Mouse (Mus musculus): ENCODE data around the gene Cep128. TPM values are rescaled to one million over a fixed set of nuclear protein-coding genes. Genes with fewer than 3 reads are reported as not detected.

The Cep128 gene
- total RNA-seq, 4 experiments from 2014 or later, result 2.6 to 10.2 (median 3.9) TPM

DNA sequence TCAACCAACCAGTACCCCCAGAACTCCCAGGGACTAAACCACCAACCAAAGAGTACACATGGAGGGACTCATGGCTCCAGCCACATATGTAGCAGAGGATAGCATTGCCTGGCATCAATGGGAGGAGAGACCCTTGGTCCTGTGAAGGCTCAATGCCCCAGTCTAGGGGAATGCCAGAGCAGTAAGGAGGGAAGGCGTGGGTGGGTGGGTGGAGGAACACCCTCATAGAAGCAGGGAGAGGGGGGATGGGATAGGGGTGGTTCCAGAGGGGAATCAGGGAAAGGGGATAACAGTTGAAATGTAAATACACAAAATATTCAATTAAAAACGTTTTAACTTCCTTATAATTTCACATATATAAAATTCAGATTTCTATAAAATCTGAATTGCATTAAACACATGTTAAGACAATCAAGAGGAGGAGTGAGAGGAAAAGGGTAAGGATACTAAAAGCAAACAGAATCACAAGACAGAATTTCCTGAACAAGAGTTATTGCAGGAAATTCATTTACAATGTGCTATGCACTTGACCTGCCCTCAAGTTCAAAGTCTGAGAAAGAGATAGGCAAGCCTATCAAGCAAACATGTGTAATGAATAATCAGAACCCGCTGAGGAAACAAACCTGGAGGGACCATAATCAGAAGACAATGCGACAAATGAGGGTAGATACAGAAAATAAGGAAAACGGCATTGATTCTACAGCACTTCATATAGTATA is 207.2 kb downstream of the Cep128 start:
- DNase-seq, result no peak

DNA sequence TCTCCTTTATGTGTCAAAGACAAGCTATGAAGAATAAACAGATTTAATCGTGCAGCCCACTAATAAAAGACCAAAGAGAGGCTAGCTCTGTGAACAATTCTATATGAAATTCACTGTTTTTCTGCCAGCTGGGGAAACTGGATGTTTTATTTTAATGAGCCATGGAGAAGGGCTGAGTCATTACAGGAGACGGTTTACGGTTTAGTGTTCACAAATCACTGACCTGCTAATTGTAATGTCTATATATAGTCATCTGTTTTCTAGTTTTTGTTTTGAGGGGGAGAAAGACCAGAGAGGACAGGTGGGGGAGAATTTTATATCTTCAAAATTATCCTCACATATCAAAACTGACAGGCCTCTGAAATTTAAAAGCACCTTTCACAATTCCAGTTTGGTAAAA is 212.6 kb downstream of the Cep128 start:
- no peak for DNase-seq

DNA sequence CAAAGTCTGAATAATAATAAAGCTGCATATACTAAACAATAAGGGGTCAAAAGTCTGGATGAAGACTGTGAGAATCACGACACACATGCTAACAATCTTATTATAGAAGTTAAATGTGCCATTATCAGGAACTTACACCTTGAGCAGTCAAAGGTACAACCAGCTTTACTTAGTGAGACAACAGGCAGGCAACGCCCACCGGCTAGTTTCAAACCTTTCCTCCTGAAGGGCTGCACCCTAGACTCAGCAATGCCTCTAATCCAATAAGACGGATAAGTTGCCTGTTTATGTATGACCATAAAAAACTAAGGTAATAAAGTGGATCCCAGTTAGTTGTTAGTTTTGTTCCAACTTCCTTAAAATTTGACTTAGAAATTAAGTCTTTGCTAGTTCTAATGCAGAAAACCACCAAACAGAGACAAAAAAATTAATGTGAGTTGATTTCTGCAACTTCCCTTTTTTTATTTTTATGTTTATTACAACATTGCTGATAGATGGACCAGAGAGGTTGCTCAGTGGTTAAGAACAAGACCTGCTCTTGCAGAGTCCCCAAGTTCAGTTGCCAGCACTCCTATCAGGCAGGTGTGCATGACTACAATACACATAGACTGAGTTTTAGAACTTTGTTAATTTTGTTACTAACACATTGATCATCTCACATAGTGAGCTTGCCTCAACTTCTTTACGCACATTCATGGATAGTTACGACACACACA is 223.0 kb downstream of the Cep128 start:
- DNase-seq, result no peak

GRCm38 (mm10) chr12:91158481-91158880 is 225.7 kb downstream of the Cep128 start:
- no peak for DNase-seq

GRCm38 (mm10) chr12:91154052-91154451 is 230.2 kb downstream of the Cep128 start:
- DNase-seq, result no peak

DNA sequence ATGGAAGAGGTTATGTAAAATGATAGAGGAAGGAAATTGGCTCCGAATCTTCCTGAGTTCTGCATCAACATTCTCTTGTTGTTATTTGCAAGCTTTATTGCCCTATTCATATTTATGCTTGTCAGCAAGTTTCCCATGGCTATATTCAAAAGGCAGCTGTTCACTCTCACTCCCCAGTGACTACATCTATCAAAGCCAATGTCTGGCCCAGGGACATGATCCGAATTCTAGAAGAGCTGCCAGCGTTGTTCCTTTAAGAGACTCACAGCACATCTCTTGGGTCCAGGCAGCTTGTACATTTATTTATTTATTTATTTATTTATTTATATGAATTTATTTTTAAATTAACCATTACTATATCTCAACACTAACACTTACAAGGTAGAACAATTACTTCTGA is 235.1 kb downstream of the Cep128 start:
- no peak for DNase-seq

DNA sequence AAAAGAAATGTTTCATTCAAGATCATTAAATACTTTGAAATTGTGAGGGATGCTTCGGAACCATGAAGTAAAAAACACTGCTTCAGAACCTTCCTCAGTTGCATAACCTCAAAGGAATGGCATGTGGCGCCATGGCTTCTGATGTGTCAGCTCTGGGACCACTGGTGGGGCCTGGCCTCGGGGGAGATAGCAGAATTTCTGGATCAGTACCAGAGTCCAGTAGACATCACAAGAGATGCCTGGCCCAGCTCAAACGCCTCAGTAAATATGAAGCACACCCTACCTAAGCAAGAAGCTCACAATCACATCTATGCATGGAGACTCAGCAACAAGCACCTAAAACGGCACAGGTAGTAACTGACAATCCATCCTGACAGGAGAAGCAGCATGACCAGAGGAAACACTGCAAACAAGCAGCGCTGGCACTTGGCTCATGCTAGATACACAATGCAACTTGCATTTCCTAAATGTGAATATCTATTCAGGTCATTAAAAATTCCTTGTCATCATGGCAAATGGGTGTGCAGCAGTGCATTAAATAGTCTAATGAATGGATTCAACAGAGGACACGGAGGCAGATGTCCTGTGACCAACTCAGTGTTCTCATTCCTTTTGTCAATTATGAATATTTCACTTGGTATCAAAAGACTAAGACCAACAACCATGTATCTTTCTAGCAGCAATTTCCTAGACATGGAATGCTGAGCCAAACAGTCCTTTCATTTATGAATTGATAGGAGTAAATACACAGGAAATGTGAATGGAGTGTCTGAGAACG is 249.3 kb downstream of the Cep128 start:
- no peak for DNase-seq

- DNase-seq, result no peak
These were observed 269.2 kb downstream of the Cep128 start for GRCm38 (mm10) chr12:91115054-91115453.

- no peak for DNase-seq
These were observed 280.9 kb downstream of the Cep128 start for GRCm38 (mm10) chr12:91103316-91103715.

DNA sequence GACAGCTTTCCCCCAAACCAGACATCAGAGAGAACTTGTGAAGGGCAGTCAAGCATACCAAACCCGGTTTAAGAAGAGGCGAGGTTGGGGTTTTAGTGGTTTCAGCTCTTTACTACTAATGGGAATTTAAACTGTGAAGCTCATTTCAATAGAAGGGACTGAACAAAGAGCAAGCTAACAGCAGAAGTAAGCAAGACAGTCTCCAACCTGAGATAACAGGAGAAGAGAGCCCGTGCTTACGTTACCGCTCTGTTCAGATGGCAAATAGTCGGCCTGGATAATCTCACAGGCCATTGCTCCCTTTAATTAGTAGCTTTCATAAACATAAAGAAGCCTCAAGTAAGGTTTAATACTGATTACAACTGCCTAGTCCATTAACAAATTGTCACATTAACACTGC is 286.3 kb downstream of the Cep128 start:
- no peak for DNase-seq

GRCm38 (mm10) chr12:91096197-91096596 is 288.0 kb downstream of the Cep128 start:
- DNase-seq, result no peak

DNA sequence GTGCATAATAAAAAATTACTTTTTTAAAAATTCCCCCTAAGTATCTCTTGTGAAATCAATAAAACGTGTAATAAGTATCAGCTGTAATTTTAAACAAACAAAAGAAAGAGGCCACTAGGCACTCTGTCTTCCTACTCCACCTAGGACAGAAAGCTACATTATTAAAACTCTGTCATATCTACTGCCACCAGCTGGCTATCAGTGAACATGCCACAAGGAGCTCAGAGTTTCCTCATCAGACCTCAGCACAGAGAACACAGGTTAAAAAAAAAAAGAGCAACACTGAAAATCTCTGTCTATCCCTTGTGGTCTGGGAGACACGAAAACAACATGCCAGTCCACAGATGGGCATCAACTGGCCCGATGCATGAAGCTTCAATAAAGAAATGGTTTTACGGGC is 295.9 kb downstream of the Cep128 start:
- no peak for DNase-seq

GRCm38 (mm10) chr12:91085967-91086366 is 298.2 kb downstream of the Cep128 start:
- DNase-seq, result peak; percentile 6

DNA sequence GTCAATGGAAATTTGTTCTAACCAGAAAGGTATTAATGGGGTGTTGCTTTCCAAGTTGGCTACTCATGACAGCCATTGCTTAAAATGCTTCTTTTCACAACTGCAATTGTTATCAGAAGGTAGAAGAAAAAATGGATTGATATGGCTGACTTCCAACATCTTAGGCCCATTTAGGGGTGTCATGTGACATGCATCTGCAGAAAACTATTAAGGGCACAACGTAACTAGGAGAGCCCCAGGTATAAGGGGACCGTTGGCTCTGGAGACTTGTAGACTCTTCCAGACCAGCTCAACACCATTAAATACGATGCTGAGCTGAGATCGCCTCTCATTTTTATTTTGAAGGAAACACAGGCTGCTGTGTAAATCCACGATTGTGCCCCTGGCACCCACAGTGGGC is 308.6 kb downstream of the Cep128 start:
- DNase-seq, result no peak

DNA sequence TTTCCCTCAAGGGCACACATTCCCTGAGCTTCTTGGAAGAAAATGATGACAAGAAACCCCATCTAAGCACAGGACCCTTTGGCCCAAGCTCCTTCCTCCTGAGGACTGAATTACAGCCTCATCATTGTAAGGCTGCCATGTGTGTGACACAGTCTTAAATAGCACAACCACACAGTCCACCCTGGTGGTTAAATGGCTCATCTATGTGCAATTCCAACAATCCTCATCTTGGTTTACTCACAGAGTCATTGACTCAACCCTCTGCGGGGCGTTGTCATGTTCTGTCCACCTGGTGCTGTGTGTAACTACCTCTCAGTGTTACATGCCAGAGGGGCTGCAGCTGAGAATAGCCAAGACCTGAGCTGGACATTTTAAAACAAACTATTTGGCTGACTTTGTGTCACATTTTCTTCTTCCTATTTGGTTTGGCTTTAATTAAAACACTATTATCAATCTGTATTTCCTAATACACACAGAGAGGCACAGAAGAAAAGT is 313.6 kb downstream of the Cep128 start:
- DNase-seq, result no peak

DNA sequence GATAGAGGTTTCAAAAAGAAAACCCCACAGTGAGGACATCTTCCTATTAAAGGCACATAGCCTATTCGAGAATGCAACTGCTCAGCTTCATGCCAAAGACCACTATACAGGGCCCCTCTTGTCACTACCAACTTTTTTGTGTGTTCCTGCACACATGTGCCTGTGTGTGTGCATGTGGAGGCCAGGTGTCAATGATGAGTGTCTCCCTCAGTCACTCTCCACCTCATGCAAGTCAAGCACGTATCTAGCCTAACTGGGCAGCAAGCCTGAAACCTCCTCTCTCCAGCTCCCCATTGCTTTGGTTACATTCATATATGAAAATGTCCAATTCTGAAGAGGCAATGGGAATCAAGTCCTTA is 317.1 kb downstream of the Cep128 start:
- DNase-seq, result no peak

GRCm38 (mm10) chr12:91066286-91067082 is 317.7 kb downstream of the Cep128 start:
- no peak for DNase-seq

DNA sequence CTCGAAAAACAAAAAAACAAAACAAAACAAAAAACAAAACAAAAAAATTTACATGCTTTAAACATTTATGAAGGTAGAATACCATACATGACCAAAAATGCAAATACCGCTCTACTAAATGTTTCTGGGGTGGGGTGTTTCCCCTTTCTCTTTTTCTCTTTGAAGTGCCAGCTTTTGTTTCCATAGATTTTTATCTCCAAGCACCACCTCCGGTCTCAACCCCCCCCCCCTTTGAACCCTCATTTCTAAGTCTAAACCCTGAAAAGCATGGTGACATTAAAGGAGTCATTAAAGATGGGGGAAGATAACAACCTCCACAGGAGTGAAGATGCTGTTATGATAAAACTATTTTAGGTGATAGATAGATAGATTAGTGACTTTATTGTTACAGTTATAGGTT is 318.8 kb downstream of the Cep128 start:
- DNase-seq, result no peak

- no peak for DNase-seq
These were observed 319.7 kb downstream of the Cep128 start for GRCm38 (mm10) chr12:91064368-91064999.

DNA sequence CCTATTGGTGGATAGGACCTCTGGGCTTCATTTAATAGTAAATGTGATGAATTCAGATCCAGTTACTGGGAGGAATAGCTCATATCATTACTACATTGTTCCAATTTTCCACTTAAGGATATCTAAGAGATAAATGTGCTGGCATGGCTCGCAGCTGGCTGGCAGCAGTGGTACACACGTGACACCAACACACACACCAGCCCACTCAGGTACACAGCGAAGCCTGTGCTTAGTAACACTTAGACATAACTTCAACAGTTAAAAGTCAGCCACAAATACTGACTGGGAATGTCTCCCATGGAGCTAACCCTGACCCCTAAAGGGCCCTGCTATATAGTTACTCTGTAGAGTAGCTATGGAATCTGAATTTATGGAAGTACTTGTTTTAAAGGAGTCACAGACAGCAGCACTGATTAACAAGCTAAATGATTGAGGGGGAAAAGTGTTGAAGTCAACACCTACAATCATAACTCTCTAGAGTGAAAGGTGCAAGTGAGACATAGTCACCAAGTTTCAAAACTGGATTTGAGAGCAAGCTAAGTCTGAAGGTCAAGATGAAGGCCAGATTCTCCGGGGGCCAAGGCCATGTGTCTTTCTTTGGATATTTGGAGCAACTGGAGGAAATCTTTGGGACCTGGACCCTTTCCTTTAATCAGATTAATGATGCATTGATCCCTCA is 320.7 kb downstream of the Cep128 start:
- DNase-seq, result no peak

GRCm38 (mm10) chr12:91062681-91063080 is 321.5 kb downstream of the Cep128 start:
- DNase-seq, result no peak

Measured in adrenal gland, adult 8-10 months (tissue).